Mouse (Mus musculus) cerebellum, adult 11 months (tissue): ENCODE data around the gene Ercc6.

Experiments used
- DNase-seq: peaks from one replicate; pipeline ENCODE4 v3.0.0; 2022

Gene Ercc6

GRCm38 (mm10) chr14:32520400-32520926, 7.1 kb downstream of the Ercc6 start:
- DNase-seq = no peak

DNA sequence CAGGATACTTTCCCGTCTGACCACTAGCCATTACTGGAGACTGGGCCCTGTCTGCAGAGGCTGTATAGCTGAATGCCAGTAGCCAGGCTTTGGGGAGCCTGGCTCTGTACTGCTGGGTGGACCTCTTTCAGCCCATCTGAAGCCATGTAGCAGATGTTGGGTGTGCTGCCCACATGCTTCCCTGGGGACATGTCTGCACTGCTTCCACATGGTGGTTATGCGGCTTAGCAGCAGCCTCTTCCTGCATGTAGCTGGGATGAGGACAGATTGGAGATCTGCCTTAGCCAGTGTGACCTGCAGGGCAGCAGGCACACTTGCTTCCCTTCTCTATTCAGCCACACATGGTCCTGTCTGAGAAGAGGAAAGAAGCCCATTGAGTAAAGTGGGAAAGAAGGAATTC, 9.0 kb downstream of the Ercc6 start:
- no peak for DNase-seq

GRCm38 (mm10) chr14:32524071-32524470, 10.8 kb downstream of the Ercc6 start:
- no peak for DNase-seq

DNA sequence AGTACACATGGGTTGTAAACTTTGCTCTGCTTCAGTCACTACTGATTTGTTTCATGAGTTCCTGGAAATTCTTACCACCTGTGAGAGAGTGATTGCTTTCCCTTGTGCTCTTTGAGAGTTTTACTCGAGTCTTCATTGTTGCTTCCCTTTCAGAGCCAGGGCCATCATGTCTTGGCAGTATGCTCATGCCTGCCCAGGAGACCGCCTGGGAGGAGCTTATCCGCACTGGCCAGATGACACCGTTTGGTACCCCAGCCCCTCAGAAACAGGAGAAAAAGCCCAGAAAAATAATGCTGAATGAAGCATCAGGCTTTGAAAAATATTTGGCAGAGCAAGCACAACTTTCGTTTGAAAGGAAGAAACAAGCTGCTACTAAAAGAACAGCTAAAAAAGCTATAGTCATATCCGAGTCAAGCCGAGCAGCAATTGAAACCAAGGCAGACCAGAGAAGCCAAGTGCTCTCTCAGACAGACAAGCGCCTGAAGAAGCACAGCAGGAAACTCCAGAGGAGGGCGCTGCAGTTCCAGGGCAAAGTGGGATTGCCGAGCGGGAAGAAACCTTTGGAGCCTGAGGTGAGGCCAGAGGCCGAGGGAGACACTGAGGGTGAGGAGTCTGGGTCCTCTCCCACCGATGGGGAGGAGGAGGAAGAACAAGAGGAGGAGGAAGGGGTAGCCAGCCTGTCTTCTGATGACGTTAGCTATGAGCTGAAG, 12.8 kb downstream of the Ercc6 start:
- no peak for DNase-seq

DNA sequence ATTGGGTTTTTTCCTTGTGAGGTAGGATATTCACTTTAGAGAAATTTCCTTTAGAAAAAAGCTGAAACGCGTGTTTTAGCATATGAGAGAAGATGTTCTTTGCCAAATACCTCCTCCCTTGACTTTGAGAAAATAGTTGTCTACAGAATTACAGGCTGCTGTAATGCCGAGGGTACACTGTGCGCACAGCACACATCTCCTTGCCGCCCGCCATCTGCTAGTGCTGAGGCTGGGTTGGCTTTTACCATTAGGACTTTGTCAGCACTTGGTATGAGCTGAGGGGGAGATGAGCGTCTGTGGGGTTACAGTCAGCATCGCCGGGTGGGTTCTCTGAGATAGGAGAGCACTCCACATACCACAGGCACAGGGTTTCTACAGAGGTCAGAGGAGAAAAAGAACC, 13.9 kb downstream of the Ercc6 start:
- no peak for DNase-seq

- DNase-seq = no peak
These were observed 15.7 kb downstream of the Ercc6 start for GRCm38 (mm10) chr14:32529036-32529435.

DNA sequence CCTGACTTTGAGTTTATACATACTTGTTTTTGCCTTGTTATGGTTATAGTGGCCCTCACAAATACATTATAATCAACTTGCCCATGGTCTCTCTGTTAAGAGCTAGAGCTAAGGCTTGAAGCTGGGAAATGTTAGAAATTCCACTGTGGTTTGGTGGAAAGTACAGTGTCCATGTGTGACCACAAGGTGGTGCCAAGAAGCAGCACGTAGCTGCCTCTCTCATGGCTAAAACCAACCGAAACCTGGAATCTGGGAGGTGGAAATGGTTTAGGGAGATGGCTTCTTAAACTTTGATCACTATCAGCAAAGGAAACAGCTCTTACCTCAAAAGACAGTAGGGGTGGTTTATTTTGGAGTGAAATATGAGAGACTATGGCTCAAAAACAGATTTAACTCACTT, 17.6 kb downstream of the Ercc6 start:
- DNase-seq = no peak

DNA sequence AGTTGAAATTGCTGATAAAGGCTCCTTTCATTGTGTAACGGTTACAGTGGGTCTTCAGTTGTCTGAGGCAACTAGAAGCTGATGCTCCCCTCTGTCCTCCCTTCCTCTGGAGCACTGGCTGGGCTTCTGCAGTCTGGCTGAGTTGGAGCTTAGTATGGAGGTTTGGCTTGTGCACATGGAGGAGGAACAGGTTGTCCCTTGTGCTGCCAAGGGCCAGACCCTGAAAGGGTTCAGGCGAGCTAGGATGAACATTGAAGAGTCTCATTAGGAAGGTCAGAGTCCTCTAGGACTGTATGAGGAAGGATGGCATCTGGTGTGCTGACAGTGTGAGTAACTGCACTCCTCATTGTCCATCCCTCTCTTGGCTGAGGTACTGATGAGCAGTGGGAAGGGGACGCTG, 18.1 kb downstream of the Ercc6 start:
- DNase-seq = no peak

DNA sequence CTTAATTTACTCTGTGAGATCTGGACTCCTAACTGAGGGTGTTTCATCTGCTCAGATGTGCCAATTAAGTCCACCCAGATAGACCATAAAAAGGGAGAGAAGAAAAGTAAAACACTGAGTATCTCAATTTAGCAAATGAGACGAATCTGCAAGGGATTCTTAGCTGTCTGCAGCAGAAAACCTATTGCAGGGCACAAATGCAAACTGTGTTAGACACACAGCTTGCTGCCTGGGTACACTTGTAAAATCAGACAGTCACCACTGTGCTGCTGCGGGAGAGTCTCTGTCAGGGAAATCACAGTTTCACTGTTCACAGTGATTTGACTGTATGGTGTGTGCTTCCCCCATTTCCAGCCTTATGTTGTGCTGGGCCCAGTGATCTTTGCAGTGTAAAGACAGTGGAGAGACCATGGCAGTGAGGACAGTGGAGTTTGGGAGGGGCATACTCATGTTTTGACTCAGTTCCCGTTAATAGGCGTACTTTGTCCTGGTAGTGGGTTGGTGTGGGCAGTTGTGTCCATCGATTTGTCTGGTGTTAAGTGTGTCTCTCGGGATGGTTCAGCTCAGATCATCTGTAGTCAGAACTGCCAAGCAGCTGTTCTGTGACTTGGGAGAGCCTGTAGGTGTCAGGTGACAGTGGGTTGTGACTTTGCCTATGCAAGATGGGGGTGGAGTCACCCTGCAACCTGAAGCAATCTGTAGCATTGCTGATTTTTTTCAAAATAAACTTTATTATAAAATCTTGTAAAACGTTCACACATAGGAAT, 19.2 kb downstream of the Ercc6 start:
- no peak for DNase-seq

DNA sequence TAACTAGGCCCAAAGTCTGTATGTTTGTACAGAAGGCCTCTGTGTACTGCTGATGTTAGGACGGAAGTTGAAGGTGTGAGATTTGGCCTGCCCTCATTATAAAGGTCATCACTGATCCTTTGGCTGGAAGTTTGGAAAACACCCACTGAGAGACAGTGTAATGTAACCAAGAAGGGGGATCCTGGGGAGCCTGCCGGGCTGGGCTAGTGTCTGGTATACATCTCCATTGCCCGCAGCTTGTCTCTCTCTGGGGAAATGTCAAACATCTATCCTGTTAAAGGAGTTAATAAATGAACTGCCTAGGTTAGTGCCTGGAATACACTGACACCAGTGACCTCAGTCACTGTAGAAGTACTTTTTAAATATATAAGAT, 19.8 kb downstream of the Ercc6 start:
- DNase-seq = no peak

GRCm38 (mm10) chr14:32533656-32534055, 20.3 kb downstream of the Ercc6 start:
- no peak for DNase-seq

DNA sequence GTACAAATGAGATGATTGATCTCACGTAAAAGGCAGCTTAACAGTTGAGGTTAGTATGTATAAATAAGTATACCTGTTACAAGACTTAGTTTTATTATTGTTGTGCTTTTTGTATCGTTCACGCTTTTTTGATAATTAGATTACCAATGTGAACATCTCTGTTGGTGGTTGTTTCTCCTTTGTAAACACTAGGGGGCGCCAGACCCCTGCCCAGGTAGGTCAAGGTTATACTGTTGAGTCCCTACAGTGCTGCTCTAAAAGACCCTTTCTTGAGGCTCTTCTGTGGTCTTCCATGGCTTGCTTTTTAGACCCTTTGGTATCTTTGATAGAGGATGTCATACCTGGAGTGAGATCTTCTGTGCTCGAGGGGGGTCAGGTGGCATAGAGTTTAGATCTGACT, 20.8 kb downstream of the Ercc6 start:
- DNase-seq = no peak

DNA sequence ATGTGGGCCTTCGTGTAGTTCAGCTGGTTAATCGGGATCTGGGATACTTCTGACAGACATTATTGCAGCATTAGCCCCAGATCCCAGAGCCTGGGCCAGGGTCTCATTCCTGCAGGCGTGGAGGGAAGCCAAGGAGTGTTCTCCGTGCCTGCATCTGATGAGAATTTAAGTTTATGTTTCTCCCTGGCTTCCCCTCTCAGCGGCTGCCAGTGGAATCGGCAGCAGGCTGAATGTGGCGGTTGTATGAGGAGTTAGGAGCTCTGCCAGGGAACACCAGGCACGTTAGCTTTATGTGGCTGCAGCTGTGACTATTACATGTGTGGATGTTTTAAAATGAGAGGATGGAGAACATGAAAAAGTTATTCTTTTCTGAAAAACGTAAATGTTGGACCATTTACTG, 23.4 kb downstream of the Ercc6 start:
- no peak for DNase-seq

GRCm38 (mm10) chr14:32538115-32538514, 24.8 kb downstream of the Ercc6 start:
- DNase-seq = no peak

GRCm38 (mm10) chr14:32543075-32543474, 29.8 kb downstream of the Ercc6 start:
- DNase-seq = no peak

GRCm38 (mm10) chr14:32546676-32547075, 33.4 kb downstream of the Ercc6 start:
- no peak for DNase-seq

- DNase-seq = no peak
These were observed 38.5 kb downstream of the Ercc6 start for GRCm38 (mm10) chr14:32551854-32552253.

- DNase-seq = no peak
These were observed 40.0 kb downstream of the Ercc6 start for GRCm38 (mm10) chr14:32553198-32553903.

GRCm38 (mm10) chr14:32554860-32555526, 41.7 kb downstream of the Ercc6 start:
- no peak for DNase-seq

DNA sequence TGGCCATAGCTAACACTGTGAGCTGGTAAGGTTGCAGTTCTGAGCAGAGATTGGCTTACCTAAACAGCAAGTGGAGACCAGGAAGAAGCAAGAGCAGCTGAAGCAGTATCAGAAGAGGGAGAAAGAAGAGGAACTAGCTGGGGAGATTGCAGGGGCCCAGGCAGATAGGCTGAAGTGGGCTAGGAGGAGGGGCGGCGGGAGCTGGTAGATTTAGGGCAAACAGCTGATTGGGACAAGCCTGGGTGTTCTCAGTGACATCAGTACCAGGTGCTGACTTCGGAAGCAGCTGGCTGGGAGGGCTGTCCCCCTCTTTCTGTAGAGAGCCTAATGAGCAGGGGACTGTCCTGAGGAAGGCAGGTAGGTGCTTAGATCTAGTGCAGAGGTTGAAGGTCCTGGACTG, 48.1 kb downstream of the Ercc6 start:
- DNase-seq = no peak

DNA sequence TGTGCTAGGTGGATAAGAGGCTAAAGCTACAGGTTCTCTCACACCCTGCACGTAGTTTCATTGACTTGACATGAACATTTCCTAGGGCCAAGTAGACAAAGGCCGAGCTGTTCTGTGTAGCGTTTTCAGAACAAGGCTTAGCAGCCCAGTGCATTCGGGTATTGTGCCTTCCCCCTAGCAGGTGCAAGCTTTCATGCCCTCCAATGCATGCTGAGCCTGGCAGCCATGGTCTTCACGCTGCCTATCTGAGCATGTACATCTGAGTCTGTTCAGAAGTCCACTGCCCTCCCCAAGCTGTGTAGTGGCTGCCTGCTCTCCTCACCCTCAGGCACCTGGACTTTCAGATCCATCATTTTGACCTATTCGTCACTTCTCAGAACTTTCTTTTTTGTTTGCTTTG, 50.3 kb downstream of the Ercc6 start:
- no peak for DNase-seq

DNA sequence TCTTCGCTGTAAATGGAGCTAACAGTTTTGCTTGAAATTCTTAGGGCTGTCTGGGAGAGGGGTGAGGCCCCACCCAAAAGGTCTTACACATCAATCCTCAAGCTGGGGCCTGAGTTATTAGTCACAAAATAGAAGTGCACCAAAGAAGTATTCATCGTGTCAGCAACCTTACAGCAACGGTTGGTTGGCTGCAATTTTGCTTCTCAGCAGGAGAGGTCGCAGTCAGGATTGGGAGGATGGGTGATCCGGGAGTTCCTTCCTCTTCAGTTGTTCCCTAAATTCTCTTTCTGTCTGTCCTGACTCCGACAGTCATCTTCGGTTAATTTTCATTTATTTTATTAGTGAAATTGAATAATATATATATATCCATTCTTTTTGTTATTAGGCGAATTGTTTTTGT, 59.2 kb downstream of the Ercc6 start:
- DNase-seq = no peak

GRCm38 (mm10) chr14:32578420-32578819, 65.1 kb downstream of the Ercc6 start:
- no peak for DNase-seq
